Mouse (Mus musculus): Measurements from ENCODE around the gene Hmgb1.

- no peak for TF ChIP-seq CTCF (IDR thresholded peaks at IDR 0.05; ENCODE audit: borderline replicate concordance, control insufficient read depth, extremely low read depth, insufficient read depth, low read length, poor library complexity)
- TF ChIP-seq POLR2A (IDR thresholded peaks at IDR 0.05; ENCODE audit: control insufficient read depth, extremely low read depth, insufficient read depth, low read length, poor library complexity): no peak
Measured at GRCm38 (mm10) chr5:149170841-149171588, 13.3 kb downstream of the Hmgb1 start.

All from thymus, adult 2 months (tissue).